Mouse (Mus musculus) ES-Bruce4 (cell line): ENCODE data around the gene 1700028P14Rik. TPM values are rescaled to one million over a fixed set of nuclear protein-coding genes. Genes with fewer than 3 reads are reported as not detected.
"Not testable (repeated sequence)": the region's sequence is repeated elsewhere in the genome, so short reads cannot be mapped to it uniquely, and the experiment has no call there.

Experiments used
- H3K27ac ChIP-seq: 2 replicates; pipeline ENCODE4 v1.5.1; 2012; ENCODE audit warnings: low read length, inconsistent platforms; ENCODE audit not compliant: insufficient read depth
- H3K27me3 ChIP-seq: 2 replicates; pipeline ENCODE4 v1.6.1; 2012; ENCODE audit warnings: mild to moderate bottlenecking, low read length, inconsistent platforms; ENCODE audit not compliant: control insufficient read depth, poor library complexity, insufficient read depth, severe bottlenecking
- H3K36me3 ChIP-seq: 2 replicates; pipeline ENCODE4 v1.6.1; 2012; ENCODE audit warnings: inconsistent platforms, mild to moderate bottlenecking, low read length, moderate library complexity; ENCODE audit not compliant: control insufficient read depth, poor library complexity, insufficient read depth, severe bottlenecking
- H3K4me1 ChIP-seq: one replicate; pipeline ENCODE4 v1.8.1; 2011; ENCODE audit warnings: low read length; ENCODE audit not compliant: control insufficient read depth, insufficient read depth
- H3K4me3 ChIP-seq: 2 replicates; pipeline ENCODE4 v1.5.1; 2011; ENCODE audit warnings: low read depth, mild to moderate bottlenecking, low read length
- H3K9ac ChIP-seq: 2 replicates; pipeline ENCODE4 v1.6.1; 2012; ENCODE audit warnings: low read depth, mild to moderate bottlenecking, inconsistent platforms; ENCODE audit not compliant: poor library complexity, severe bottlenecking
- H3K9me3 ChIP-seq: replicated peaks from 2 replicates; pipeline ENCODE4 v1.6.1; 2012; ENCODE audit warnings: mild to moderate bottlenecking, low read length, inconsistent platforms; ENCODE audit not compliant: control insufficient read depth, poor library complexity, insufficient read depth, severe bottlenecking
- CTCF ChIP-seq: IDR thresholded peaks from one replicate; pipeline ENCODE4 v1.8.1; 2011; ENCODE audit warnings: low read depth, low read length
- EP300 ChIP-seq: IDR thresholded peaks from 2 replicates; pipeline ENCODE4 v1.6.1; 2011; ENCODE audit warnings: low read depth, low read length; ENCODE audit not compliant: insufficient read depth
- POLR2A ChIP-seq: IDR thresholded peaks from one replicate; pipeline ENCODE4 v1.8.1; 2011; ENCODE audit warnings: low read length; ENCODE audit not compliant: insufficient read depth
- polyA plus RNA-seq: library from polyadenylated mRNA; stranded (reverse); fragments of >200 nt; gene quantifications from 2 replicates; pipeline ENCODE4 v1.2.4, GENCODE M21; 2011; ENCODE audit warnings: low read depth; ENCODE audit not compliant: missing spikeins, insufficient read depth, insufficient read length

1700028P14Rik gene
- polyA plus RNA-seq, 1 experiment, result not detected

DNA sequence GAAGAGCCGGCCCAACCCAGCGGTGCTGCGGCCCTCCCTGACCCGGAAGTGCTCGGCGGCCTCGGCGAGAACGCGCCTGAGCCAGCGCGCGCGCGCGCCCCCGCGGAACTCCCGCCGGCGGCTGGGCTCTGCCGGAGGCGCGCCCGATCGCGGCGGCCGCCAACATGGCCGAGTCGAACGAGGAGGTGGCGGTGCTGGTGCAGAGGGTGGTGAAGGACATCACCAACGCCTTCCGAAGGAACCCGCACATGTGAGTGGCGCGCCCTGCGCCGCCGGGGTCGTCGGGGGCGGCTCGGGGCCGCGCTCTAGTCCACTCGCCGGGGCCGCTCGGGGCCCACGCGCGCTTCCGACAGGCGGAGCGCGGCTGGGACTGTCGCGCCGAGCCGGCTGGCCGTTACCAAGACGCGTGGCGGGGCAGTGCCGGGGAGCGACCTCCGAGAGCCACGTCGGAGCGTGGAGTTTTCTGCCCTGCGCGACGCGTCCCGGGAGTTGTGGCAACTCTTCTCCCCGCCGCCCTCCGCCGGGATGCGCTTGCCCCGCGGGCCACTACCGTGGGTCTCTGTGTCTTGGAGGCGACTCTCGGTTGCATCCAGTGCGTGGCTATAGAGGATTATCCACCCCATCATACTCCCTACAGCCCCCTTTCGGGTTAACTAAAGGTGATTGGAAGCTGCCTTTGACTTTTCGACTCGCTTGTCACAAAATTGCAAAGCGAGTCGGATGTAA is 34.8 kb upstream of the 1700028P14Rik start, which contains the start of gene Ptar1:
TSS of gene Ptar1 (plus strand) at position 134 of the 726 bp plus-strand sequence.
- Histone ChIP-seq H3K4me3 (peak within 1 kb of the TSS; percentile 92), H3K4me1 (peaks cover 1% of the 10 kb centered on the region), H3K27ac (peak within 1 kb of the TSS; percentile 47; the same call in 1 of the 2 replicates), H3K27me3 (no peaks in the 10 kb centered on the region), H3K9ac (peak within 1 kb of the TSS; percentile 91), H3K9me3 (no peaks in the 10 kb centered on the region), H3K36me3 (no peaks in the 10 kb centered on the region)
- no peak for TF ChIP-seq CTCF
- peak; percentile 40 for TF ChIP-seq POLR2A
- TF ChIP-seq EP300, result no peak

DNA sequence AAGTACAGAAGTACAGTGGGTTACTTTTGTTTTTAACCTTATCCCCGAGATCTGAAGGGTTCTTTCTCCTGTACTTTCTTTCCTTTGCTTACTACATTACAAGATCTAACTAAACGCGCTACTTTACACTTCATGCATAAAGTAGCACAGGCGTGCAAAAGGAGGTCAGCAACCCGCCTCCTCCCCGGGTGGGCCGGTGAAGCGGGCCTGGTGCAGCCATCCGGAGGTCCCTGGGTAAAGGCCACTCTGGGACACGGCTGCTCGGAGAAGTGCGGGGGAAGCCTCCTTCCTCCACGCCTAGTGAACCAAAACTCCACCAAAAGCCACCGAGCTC is 34.3 kb upstream of the 1700028P14Rik start:
- H3K9me3 ChIP-seq, result no peaks in the 10 kb centered on the region
- peaks cover 1% of the 10 kb centered on the region for H3K4me1 ChIP-seq
- no peaks in the 10 kb centered on the region for H3K36me3 ChIP-seq
- TF ChIP-seq CTCF (no peak), EP300 (no peak), POLR2A (no peak)
- H3K27ac ChIP-seq, result peak overlapping the region; percentile 47; the same call in 1 of the 2 replicates
- H3K4me3 ChIP-seq, result peak overlapping the region; percentile 86
- no peaks in the 10 kb centered on the region for H3K27me3 ChIP-seq
- H3K9ac ChIP-seq, result peak overlapping the region; percentile 91

DNA sequence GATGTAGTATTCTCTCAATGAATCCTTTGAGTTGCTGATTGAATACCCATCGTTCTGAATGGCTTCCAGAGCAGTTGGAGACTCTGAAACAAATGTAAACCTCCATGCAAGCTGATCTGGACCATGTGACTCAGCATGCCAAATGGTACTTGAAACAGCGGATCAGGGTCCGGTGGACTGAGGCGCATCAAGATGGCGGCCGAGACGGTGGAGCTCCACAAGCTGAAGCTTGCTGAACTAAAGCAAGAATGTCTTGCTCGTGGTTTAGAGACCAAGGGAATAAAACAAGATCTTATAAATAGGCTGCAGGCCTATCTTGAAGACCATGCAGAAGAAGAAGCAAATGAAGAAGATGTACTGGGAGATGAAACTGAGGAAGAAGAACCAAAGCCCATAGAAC is 23.0 kb upstream of the 1700028P14Rik start:
- H3K4me1 ChIP-seq, H3K9me3 ChIP-seq, H3K36me3 ChIP-seq, H3K27me3 ChIP-seq, H3K27ac ChIP-seq, H3K4me3 ChIP-seq, H3K9ac ChIP-seq: not testable (repeated sequence)

DNA sequence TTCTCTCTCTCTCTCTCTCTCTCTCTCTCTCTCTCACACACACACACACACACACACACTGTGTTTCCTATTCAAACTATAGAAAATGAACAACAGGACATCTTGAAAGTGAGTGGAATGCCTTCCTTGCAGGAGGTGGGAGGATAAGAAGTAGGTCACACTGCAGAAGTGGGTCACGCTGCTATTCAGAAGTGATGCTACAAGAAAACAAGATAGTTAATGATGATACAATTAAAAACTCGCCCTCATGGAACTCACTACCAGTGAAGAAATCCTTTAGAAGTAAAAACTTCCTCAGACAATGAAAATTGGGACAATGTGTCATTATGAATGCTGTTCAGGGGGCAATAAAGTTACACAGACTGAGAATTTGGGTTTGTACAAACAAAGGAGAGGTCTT is 20.4 kb upstream of the 1700028P14Rik start:
- no peak overlapping the region for H3K27ac ChIP-seq
- H3K9me3 ChIP-seq, result no peaks in the 10 kb centered on the region; the same call in 1 of the 2 replicates
- H3K4me1 ChIP-seq, result no peaks in the 10 kb centered on the region
- TF ChIP-seq EP300 (no peak), POLR2A (no peak), CTCF (no peak)
- H3K27me3 ChIP-seq, result no peaks in the 10 kb centered on the region
- H3K4me3 ChIP-seq, result no peak overlapping the region
- no peak overlapping the region for H3K9ac ChIP-seq
- no peaks in the 10 kb centered on the region for H3K36me3 ChIP-seq

DNA sequence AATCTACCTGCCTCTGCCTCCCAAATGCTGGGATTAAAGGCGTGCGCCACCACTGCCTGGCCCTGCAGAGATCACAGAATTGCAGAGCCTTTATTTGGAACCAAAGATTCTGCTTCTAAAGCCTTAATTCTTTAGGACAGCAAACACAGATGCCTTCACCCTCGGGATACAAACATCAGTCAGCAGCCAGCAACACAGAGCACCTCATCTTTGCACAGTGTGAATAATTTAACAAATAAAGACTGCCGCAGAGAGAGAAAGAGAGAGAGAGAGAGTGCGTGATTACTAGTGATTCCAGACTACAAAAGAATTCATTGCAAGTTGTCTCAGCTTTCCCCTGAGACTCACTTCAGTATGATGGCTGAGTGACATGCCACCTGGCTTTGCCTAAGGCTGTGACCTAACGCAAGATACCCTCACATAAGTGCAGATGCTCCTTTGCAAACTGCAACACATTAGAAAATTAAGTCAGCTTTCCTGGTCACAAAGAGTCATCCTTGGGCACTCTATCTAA is 15.6 kb upstream of the 1700028P14Rik start:
- no peak overlapping the region for H3K9ac ChIP-seq
- no peak overlapping the region for H3K4me3 ChIP-seq
- no peaks in the 10 kb centered on the region for H3K4me1 ChIP-seq
- no peak overlapping the region for H3K27ac ChIP-seq
- H3K9me3 ChIP-seq, result no peaks in the 10 kb centered on the region
- H3K36me3 ChIP-seq, result no peaks in the 10 kb centered on the region
- no peaks in the 10 kb centered on the region for H3K27me3 ChIP-seq
- no peak for TF ChIP-seq EP300
- TF ChIP-seq CTCF, result no peak
- TF ChIP-seq POLR2A, result no peak

DNA sequence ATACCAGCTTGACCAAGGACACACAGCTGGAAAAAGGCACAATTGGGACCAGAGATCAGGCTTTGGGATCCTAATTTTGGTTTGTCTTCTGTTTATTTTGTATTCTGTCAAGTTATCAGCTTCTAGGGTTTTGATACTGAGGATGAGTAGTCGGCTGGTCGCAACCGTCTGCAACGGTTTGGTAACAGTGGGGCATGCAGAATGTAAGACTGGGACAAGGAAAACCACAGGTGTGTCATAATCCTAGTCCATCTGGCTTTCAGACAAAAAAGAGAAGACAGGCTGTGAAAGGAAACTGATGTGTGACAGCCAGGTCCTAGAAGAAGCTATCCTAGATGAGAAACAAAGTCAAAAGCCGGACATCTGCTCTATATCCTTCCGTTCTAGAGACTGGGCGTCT is 11.5 kb upstream of the 1700028P14Rik start:
- Histone ChIP-seq H3K27ac (no peak overlapping the region), H3K9ac (no peak overlapping the region), H3K27me3 (no peaks in the 10 kb centered on the region), H3K4me1 (no peaks in the 10 kb centered on the region), H3K4me3 (no peak overlapping the region), H3K9me3 (no peaks in the 10 kb centered on the region), H3K36me3 (no peaks in the 10 kb centered on the region)
- no peak for TF ChIP-seq POLR2A
- no peak for TF ChIP-seq EP300
- no peak for TF ChIP-seq CTCF
